Mouse (Mus musculus) liver, embryonic 11.5 days (tissue): ENCODE measurements at regions not wholly inside any gene's neighbourhood (a gene's known extent, or its start where the extent isn't known, plus 50 kb on each side); places are given as distances from the start of the nearest gene placed in this dataset.
A peak's percentile ranks its signal among the peaks of the same experiment; 100 is the strongest.

Experiments used
- ATAC-seq: fragments of 200-750 bp; cut with Nextera tagmentation; replicated peaks from 2 replicates; pipeline ENCODE4 v1.8.0; 2017; ENCODE audit warnings: moderate number of reproducible peaks, mild to moderate bottlenecking, moderate TSS enrichment, moderate library complexity; ENCODE audit not compliant: low FRiP score
- DNase-seq: peaks from one replicate; pipeline ENCODE4 v3.0.0-alpha.2; 2017; ENCODE audit warnings: low spot score
- H3K27ac ChIP-seq: fragments of 300-500 bp; sonication (generic); 2 replicates; pipeline ENCODE4 v1.5.1; 2014; ENCODE audit warnings: mild to moderate bottlenecking, low read depth, low read length, control low read depth
- H3K27me3 ChIP-seq: fragments of 300-500 bp; sonication (generic); replicated peaks from 2 replicates; pipeline ENCODE4 v1.6.1; 2014; ENCODE audit warnings: low read length, mixed read lengths; ENCODE audit not compliant: control insufficient read depth, insufficient read depth
- H3K36me3 ChIP-seq: fragments of 300-500 bp; sonication (generic); 2 replicates; pipeline ENCODE4 v1.6.1; 2014; ENCODE audit warnings: mild to moderate bottlenecking, low read length, moderate library complexity, mixed read lengths; ENCODE audit not compliant: control insufficient read depth, insufficient read depth
- H3K4me1 ChIP-seq: fragments of 300-500 bp; sonication (generic); replicated peaks from 2 replicates; pipeline ENCODE4 v1.6.1; 2014; ENCODE audit warnings: low read length, mixed read lengths; ENCODE audit not compliant: control insufficient read depth, insufficient read depth
- H3K4me2 ChIP-seq: fragments of 300-500 bp; sonication (generic); 2 replicates; pipeline ENCODE4 v1.6.1; 2014; ENCODE audit warnings: mild to moderate bottlenecking, control low read depth, moderate library complexity
- H3K4me3 ChIP-seq: fragments of 300-500 bp; sonication (generic); 2 replicates; pipeline ENCODE4 v1.5.1; 2014; ENCODE audit warnings: low read depth, low read length, control low read depth
- H3K9ac ChIP-seq: fragments of 300-500 bp; sonication (generic); 2 replicates; pipeline ENCODE4 v1.6.1; 2014; ENCODE audit warnings: low read depth, low read length, control low read depth
- H3K9me3 ChIP-seq: fragments of 300-500 bp; sonication (generic); 2 replicates; pipeline ENCODE4 v1.6.1; 2016; ENCODE audit warnings: low read length, inconsistent platforms, mixed read lengths; ENCODE audit not compliant: control insufficient read depth
- WGBS: fragments of 180-500 bp; shearing (Covaris S2); extraction: QIAGEN DNeasy Blood & Tissue Kit; methylation state at CpG from one replicate; pipeline ENCODE4 v1.1.7; 2014; 5-methylcytosine and 5-hydroxymethylcytosine counted together

- no peak overlapping the region for H3K9ac ChIP-seq
- H3K4me3 ChIP-seq: no peak overlapping the region
- 22% methylated on average over 25 of the region's 25 CpGs for WGBS
- ATAC-seq (peak; percentile 65), DNase-seq (peak; percentile 84)
- H3K36me3 ChIP-seq: no peaks in the 10 kb centered on the region
- no peak overlapping the region for H3K27ac ChIP-seq
- no peaks in the 10 kb centered on the region for H3K4me1 ChIP-seq
- peak overlapping the region; percentile 18 for H3K4me2 ChIP-seq
- no peaks in the 10 kb centered on the region for H3K27me3 ChIP-seq
- no peaks in the 10 kb centered on the region for H3K9me3 ChIP-seq
Observed at GRCm38 (mm10) chr6:99803983-99804904, 78.1 kb upstream of the Prok2 start.

GRCm38 (mm10) chr6:99800919-99801318, 74.7 kb upstream of the Prok2 start:
- DNase-seq: no peak
- Histone ChIP-seq H3K4me2 (no peak overlapping the region), H3K9ac (no peak overlapping the region), H3K36me3 (no peaks in the 10 kb centered on the region), H3K9me3 (no peaks in the 10 kb centered on the region), H3K4me3 (no peak overlapping the region), H3K4me1 (no peaks in the 10 kb centered on the region), H3K27me3 (no peaks in the 10 kb centered on the region), H3K27ac (no peak overlapping the region)
- no peak for ATAC-seq
- WGBS: 56% methylated on average over 6 of the region's 6 CpGs

DNA sequence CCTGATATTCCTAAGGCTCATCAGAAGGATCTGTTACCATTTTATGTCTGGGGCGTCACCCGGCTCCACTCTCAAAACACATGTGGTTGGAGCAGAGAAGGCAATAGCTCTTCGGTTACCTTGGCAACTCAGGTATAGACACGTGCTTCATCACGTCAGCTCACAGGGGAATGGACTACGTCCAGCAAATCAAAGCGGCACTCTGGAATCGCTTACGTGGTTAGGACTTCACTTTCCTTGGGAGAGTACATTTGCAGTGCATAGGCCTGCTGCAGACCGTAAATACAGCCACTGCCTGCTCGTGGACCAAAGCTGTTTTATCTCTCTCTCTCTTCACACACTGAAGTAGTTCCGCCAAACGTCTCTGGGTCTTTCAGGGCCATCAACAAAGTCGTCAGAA, 74.1 kb upstream of the Prok2 start:
- no peaks in the 10 kb centered on the region for H3K9me3 ChIP-seq
- no peak overlapping the region for H3K27ac ChIP-seq
- 58% methylated on average over 14 of the region's 14 CpGs for WGBS
- DNase-seq (no peak), ATAC-seq (no peak)
- no peaks in the 10 kb centered on the region for H3K4me1 ChIP-seq
- no peaks in the 10 kb centered on the region for H3K36me3 ChIP-seq
- H3K4me3 ChIP-seq: no peak overlapping the region
- no peaks in the 10 kb centered on the region for H3K27me3 ChIP-seq
- no peak overlapping the region for H3K9ac ChIP-seq
- no peak overlapping the region for H3K4me2 ChIP-seq

GRCm38 (mm10) chr6:99796390-99796789, 70.2 kb upstream of the Prok2 start:
- Histone ChIP-seq H3K9me3 (no peaks in the 10 kb centered on the region), H3K27me3 (no peaks in the 10 kb centered on the region)

GRCm38 (mm10) chr6:99793546-99793945, 67.4 kb upstream of the Prok2 start:
- Histone ChIP-seq H3K9me3 (no peaks in the 10 kb centered on the region), H3K4me3 (no peak overlapping the region), H3K27ac (no peak overlapping the region), H3K4me2 (no peak overlapping the region), H3K9ac (no peak overlapping the region), H3K4me1 (no peaks in the 10 kb centered on the region), H3K36me3 (no peaks in the 10 kb centered on the region), H3K27me3 (no peaks in the 10 kb centered on the region; the same call in 1 of the 2 replicates)
- 69% methylated on average over 10 of the region's 10 CpGs for WGBS
- DNase-seq (no peak), ATAC-seq (no peak)

More at GRCm38 (mm10) chr6:99796390-99796789, 70.2 kb upstream of the Prok2 start:
- H3K27ac ChIP-seq: no peak overlapping the region
- no peaks in the 10 kb centered on the region for H3K36me3 ChIP-seq
- H3K9ac ChIP-seq: no peak overlapping the region
- H3K4me3 ChIP-seq: no peak overlapping the region
- WGBS: 80% methylated on average over 12 of the region's 12 CpGs
- H3K4me1 ChIP-seq: no peaks in the 10 kb centered on the region
- ATAC-seq: no peak
- no peak overlapping the region for H3K4me2 ChIP-seq
- DNase-seq: no peak

- H3K9me3 ChIP-seq: no peaks in the 10 kb centered on the region
- no peak overlapping the region for H3K4me3 ChIP-seq
- H3K4me1 ChIP-seq: no peaks in the 10 kb centered on the region
- WGBS: 68% methylated on average over 10 of the region's 10 CpGs
- no peak overlapping the region for H3K27ac ChIP-seq
- DNase-seq: no peak
- H3K36me3 ChIP-seq: no peaks in the 10 kb centered on the region
- no peaks in the 10 kb centered on the region; the same call in 1 of the 2 replicates for H3K27me3 ChIP-seq
- no peak for ATAC-seq
- no peak overlapping the region for H3K4me2 ChIP-seq
- no peak overlapping the region for H3K9ac ChIP-seq
Observed at GRCm38 (mm10) chr6:99792353-99792752, 66.2 kb upstream of the Prok2 start.

DNA sequence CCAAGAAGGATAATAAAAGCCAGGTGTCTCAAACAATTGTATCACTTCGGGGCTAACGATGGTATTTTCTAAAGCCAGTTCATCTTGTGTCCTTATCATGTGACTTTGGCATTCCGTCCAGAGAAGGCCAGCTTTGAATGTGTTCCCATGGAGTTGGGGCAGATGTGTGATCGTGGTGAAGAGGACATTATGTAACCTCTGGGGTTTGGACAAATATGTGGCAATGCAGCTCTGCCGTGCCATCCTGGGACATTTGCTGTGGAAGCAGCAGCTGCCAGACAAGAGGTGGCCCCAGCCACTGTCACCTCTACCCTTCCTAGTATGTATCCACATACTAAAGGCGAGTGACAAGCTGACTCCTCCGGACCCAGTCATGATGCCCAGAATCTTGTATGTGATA, 60.8 kb upstream of the Prok2 start:
- no peak for DNase-seq
- no peak for ATAC-seq
- H3K9ac ChIP-seq: no peak overlapping the region
- no peak overlapping the region for H3K4me3 ChIP-seq
- H3K4me1 ChIP-seq: no peaks in the 10 kb centered on the region
- no peak overlapping the region for H3K27ac ChIP-seq
- 80% methylated on average over 7 of the region's 7 CpGs for WGBS
- H3K36me3 ChIP-seq: no peaks in the 10 kb centered on the region
- H3K4me2 ChIP-seq: no peak overlapping the region
- H3K9me3 ChIP-seq: no peaks in the 10 kb centered on the region
- H3K27me3 ChIP-seq: no peaks in the 10 kb centered on the region; the same call in 1 of the 2 replicates

DNA sequence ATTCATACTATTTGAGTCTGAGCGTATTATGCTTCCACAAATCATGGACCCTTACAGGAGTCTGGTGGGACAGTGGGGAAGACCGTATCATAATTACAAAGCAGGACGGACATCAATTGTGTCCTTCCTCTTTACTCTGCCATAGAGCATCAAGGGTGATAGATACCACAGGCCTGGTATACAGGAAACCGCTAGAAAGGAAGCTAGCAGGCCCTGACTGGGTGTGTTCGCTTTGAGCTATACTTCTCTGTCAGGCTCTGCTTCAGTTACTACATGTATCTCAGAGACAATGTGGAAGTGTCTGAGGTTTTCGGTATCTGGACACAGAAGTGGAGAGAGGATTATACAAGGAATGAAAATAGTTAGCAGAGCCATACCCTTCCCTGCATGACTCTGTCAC, 59.0 kb upstream of the Prok2 start:
- no peak overlapping the region for H3K4me2 ChIP-seq
- no peak for ATAC-seq
- H3K9ac ChIP-seq: no peak overlapping the region
- no peak overlapping the region for H3K4me3 ChIP-seq
- H3K36me3 ChIP-seq: no peaks in the 10 kb centered on the region
- DNase-seq: no peak
- H3K4me1 ChIP-seq: no peaks in the 10 kb centered on the region
- no peaks in the 10 kb centered on the region for H3K9me3 ChIP-seq
- 49% methylated on average over 6 of the region's 6 CpGs for WGBS
- H3K27ac ChIP-seq: no peak overlapping the region
- no peaks in the 10 kb centered on the region; the same call in 1 of the 2 replicates for H3K27me3 ChIP-seq

DNA sequence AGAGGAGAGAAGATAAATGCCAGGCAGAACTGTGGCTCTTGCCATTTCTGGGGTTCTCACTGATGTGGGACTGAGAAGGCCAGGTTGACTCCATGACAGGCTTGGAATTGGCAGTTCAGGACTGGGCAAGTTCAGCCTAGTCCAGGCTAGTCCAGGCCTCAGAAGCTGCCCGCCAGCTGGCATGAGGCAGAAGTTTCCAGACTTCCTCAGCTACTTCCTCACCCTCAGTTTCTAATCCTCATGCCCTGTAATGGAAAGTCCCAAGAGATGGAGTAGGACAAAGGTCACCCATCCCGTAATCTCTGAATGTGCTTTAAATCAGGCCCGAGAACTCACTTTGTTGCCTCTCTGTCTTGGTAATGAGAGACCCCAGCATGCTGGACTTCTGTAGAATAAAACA, 58.6 kb upstream of the Prok2 start:
- H3K4me3 ChIP-seq: no peak overlapping the region
- DNase-seq (no peak), ATAC-seq (no peak)
- H3K27me3 ChIP-seq: no peaks in the 10 kb centered on the region; the same call in 1 of the 2 replicates
- no peaks in the 10 kb centered on the region for H3K36me3 ChIP-seq
- H3K9ac ChIP-seq: no peak overlapping the region
- H3K27ac ChIP-seq: no peak overlapping the region
- H3K9me3 ChIP-seq: no peaks in the 10 kb centered on the region
- no peaks in the 10 kb centered on the region for H3K4me1 ChIP-seq
- 76% methylated on average over 3 of the region's 3 CpGs for WGBS
- no peak overlapping the region for H3K4me2 ChIP-seq
